Mouse (Mus musculus) bone marrow, adult 2 months (tissue): ENCODE results near the gene Dnmt1.
A peak's percentile ranks its signal among the peaks of the same experiment; 100 is the strongest.

Source experiments
- CTCF ChIP-seq: fragments of 200-500 bp; IDR thresholded peaks from 2 replicates; pipeline ENCODE4 v1.5.1; 2011; ENCODE audit warnings: low read length, control low read depth; ENCODE audit not compliant: control insufficient read depth, insufficient read depth
- POLR2A ChIP-seq: fragments of 200-500 bp; IDR thresholded peaks from 2 replicates; pipeline ENCODE4 v1.6.1; 2011; ENCODE audit warnings: low read depth, mild to moderate bottlenecking, control low read depth, low read length, borderline replicate concordance; ENCODE audit not compliant: control insufficient read depth

DNA sequence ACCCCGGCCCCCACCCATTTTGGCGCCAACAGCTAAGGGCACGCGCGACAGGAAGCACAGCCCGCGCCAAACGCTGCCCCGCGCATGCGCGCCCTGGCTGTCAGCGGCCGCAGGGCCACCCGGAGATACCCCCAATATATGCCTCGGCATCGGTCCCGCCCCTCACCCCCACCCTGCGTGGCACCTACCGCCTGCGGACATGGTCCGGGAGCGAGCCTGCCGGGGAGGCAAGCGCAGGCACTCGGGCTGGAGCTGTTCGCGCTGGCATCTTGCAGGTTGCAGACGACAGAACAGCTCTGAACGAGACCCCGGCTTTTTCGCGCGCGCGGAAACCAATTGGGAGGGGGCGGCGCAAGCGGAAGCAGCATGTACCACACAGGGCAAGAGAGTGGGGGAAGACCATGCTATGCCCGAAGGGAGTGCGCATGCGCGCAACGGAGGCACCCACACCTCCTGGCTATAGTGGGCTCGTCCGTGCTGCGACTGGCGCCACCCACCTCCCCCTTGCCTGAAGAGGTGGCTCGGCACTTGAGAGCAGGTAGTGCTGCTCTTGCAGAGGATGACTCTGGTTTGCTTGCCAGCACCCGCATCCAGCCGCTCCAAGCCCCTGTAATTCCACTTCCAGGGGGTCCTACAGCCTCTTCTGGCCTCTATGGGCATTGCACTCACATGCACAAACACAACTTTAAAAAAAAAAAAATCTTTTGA is 7.0 kb downstream of the Dnmt1 start:
- no peak; the same call in 1 of the 2 replicates for TF ChIP-seq CTCF
- peak; percentile 67; the same call in 1 of the 2 replicates for TF ChIP-seq POLR2A
